Mouse (Mus musculus) thymus, adult 2 months (tissue): ENCODE results near the gene Acr.

Experiments used
- CTCF ChIP-seq: fragments of 200-500 bp; IDR thresholded peaks from 2 replicates; pipeline ENCODE4 v1.5.1; 2012; ENCODE audit warnings: mild to moderate bottlenecking, control low read depth, low read length, moderate library complexity, borderline replicate concordance; ENCODE audit not compliant: control insufficient read depth, poor library complexity, insufficient read depth; ENCODE audit errors: extremely low read depth
- POLR2A ChIP-seq: fragments of 200-500 bp; IDR thresholded peaks from 2 replicates; pipeline ENCODE4 v1.6.1; 2012; ENCODE audit warnings: mild to moderate bottlenecking, low read length, control low read depth, moderate library complexity; ENCODE audit not compliant: control insufficient read depth, poor library complexity, insufficient read depth; ENCODE audit errors: extremely low read depth

DNA sequence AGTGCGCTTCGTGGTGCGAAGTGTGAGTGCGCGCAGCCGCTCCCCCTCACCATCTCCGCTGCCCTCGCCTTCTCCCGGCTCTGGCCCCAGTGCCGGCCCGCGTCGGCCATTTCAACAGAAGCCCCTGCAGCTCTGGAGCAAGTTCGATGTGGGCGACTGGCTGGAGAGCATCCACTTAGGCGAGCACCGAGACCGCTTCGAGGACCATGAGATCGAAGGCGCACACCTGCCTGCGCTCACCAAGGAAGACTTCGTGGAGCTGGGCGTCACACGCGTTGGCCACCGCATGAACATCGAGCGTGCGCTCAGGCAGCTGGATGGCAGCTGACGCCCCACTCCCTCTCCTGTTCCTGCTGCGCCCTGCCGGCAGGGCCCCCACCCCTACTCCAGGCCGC lies 10.1 kb upstream of the Acr start:
- TF ChIP-seq POLR2A: no peak
- TF ChIP-seq CTCF: no peak
